Mouse (Mus musculus): Measurements from ENCODE around the gene Rnaset2b. TPM values are rescaled to one million over a fixed set of nuclear protein-coding genes. Genes with fewer than 3 reads are reported as not detected.
"Not testable (repeated sequence)": the region's sequence is repeated elsewhere in the genome, so short reads cannot be mapped to it uniquely, and the experiment has no call there.

Rnaset2b gene
- polyA plus RNA-seq (2015; fragmentation: Nextera tagmentation; extraction: Ambion mirVana), result 426 and 446 TPM in 2 replicates

DNA sequence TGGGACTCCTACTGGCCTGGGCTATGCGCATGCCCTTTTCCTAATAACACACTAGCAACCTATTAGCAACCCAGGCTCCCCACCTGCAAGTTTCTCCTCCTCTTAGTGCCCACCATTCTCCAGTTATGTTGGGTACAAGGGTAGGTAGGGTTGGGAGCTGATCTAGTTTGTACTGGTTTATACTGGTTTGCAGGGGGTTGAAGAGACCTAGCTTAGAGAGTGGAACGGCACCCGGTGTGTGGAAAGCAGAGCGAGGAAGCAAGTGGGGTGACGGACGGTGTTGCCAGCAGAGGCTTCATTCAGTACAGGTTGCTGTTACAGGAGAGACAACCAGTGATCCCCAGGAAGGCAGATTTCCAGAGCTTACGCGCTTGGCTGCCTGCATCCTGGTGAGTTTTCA lies at the start of gene Rnaset2b:
Gene Rnaset2b, plus strand, starts transcription at position 301 of the 400 bp plus-strand sequence.
- not testable (repeated sequence) for H3K27me3 ChIP-seq (replicated peaks; ENCODE audit: insufficient read depth, low read length); H3K4me1 ChIP-seq (ENCODE audit: insufficient read depth, low read depth, low read length); H3K36me3 ChIP-seq (ENCODE audit: insufficient read depth, low read length); H3K9ac ChIP-seq (replicated peaks; ENCODE audit: low read depth); DNase-seq (ENCODE audit: low spot score); ATAC-seq; H3K4me3 ChIP-seq (ENCODE audit: low read depth, low read length); H3K4me2 ChIP-seq (replicated peaks; ENCODE audit: low read depth, low read length); H3K9me3 ChIP-seq (ENCODE audit: low read length); H3K27ac ChIP-seq (ENCODE audit: low read length)
- WGBS, result no CpG with 5 or more reads among the region's 8 CpGs

DNA sequence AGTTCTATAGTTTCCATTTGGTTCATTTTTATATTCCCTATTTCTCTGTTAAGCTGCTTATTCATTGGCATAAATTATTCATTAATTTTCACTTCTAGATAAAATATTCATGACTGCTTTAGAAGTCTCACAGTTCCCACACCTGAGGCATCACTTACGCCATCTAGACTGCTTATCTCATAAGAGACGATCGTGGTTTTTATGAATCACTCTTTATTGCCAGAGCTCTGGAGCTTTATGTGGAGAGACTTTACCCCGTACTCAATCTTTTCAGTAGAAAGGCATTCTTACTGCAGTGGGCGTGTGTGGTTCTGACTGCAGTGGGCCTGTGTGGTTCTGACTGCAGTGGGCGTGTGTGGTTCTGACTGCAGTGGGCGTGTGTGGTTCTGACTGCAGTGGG lies 38.8 kb upstream of the Rnaset2b start:
- not testable (repeated sequence) for DNase-seq (ENCODE audit: low spot score); H3K4me1 ChIP-seq (ENCODE audit: insufficient read depth, low read depth, low read length); H3K36me3 ChIP-seq (ENCODE audit: insufficient read depth, low read length); H3K9ac ChIP-seq (replicated peaks; ENCODE audit: low read depth); H3K4me2 ChIP-seq (replicated peaks; ENCODE audit: low read depth, low read length); H3K27ac ChIP-seq (ENCODE audit: low read length); H3K27me3 ChIP-seq (replicated peaks; ENCODE audit: insufficient read depth, low read length); ATAC-seq; H3K4me3 ChIP-seq (ENCODE audit: low read depth, low read length); H3K9me3 ChIP-seq (ENCODE audit: low read length)
- 88% methylated on average over 6 of the region's 7 CpGs for WGBS

- not testable (repeated sequence) for H3K27me3 ChIP-seq (replicated peaks; ENCODE audit: insufficient read depth, low read length)
These were observed 27.9 kb upstream of the Rnaset2b start for GRCm38 (mm10) chr17:6942560-6942959.

GRCm38 (mm10) chr17:6947637-6947983 lies 22.8 kb upstream of the Rnaset2b start:
- no CpG with 5 or more reads among the region's 8 CpGs for WGBS
- H3K27ac ChIP-seq (ENCODE audit: low read length); H3K4me3 ChIP-seq (ENCODE audit: low read depth, low read length); DNase-seq (ENCODE audit: low spot score); H3K9me3 ChIP-seq (ENCODE audit: low read length); H3K36me3 ChIP-seq (ENCODE audit: insufficient read depth, low read length); H3K4me1 ChIP-seq (ENCODE audit: insufficient read depth, low read depth, low read length); ATAC-seq; H3K9ac ChIP-seq (replicated peaks; ENCODE audit: low read depth); H3K27me3 ChIP-seq (replicated peaks; ENCODE audit: insufficient read depth, low read length): not testable (repeated sequence)
- peak overlapping the region; percentile 70 for H3K4me2 ChIP-seq (replicated peaks; ENCODE audit: low read depth, low read length)

More at GRCm38 (mm10) chr17:6942560-6942959, 27.9 kb upstream of the Rnaset2b start:
- not testable (repeated sequence) for H3K9me3 ChIP-seq (ENCODE audit: low read length); H3K4me1 ChIP-seq (ENCODE audit: insufficient read depth, low read depth, low read length); H3K9ac ChIP-seq (replicated peaks; ENCODE audit: low read depth); DNase-seq (ENCODE audit: low spot score); H3K4me2 ChIP-seq (replicated peaks; ENCODE audit: low read depth, low read length); H3K4me3 ChIP-seq (ENCODE audit: low read depth, low read length); H3K27ac ChIP-seq (ENCODE audit: low read length); H3K36me3 ChIP-seq (ENCODE audit: insufficient read depth, low read length)
- no CpG with 5 or more reads among the region's 4 CpGs for WGBS
- peak; percentile 23; the same call in 1 of the 2 replicates for ATAC-seq

GRCm38 (mm10) chr17:6947984-6948768 lies 22.3 kb upstream of the Rnaset2b start, which contains the start of gene Rsph3b:
Rsph3b (minus strand) TSS chr17:6948682.
- not testable (repeated sequence) for H3K4me1 ChIP-seq (ENCODE audit: insufficient read depth, low read depth, low read length); H3K36me3 ChIP-seq (ENCODE audit: insufficient read depth, low read length); H3K27me3 ChIP-seq (replicated peaks; ENCODE audit: insufficient read depth, low read length); H3K9me3 ChIP-seq (ENCODE audit: low read length)
- H3K4me3 ChIP-seq (ENCODE audit: low read depth, low read length), result peak within 1 kb of the TSS; percentile 54
- DNase-seq (ENCODE audit: low spot score) (peak; percentile 79), ATAC-seq (peak; percentile 98)
- peak; percentile 36 for TF ChIP-seq CTCF (IDR thresholded peaks at IDR 0.05)
- WGBS, result under 1% methylated on average over 71 of the region's 73 CpGs
- peak within 1 kb of the TSS; percentile 70 for H3K4me2 ChIP-seq (replicated peaks; ENCODE audit: low read depth, low read length)
- H3K9ac ChIP-seq (replicated peaks; ENCODE audit: low read depth), result 0 out of 2 replicates have a peak within 1 kb of the TSS, but pooled peaks have one; percentile 5
- H3K27ac ChIP-seq (ENCODE audit: low read length), result peak within 1 kb of the TSS; percentile 47; the same call in 1 of the 2 replicates

DNA sequence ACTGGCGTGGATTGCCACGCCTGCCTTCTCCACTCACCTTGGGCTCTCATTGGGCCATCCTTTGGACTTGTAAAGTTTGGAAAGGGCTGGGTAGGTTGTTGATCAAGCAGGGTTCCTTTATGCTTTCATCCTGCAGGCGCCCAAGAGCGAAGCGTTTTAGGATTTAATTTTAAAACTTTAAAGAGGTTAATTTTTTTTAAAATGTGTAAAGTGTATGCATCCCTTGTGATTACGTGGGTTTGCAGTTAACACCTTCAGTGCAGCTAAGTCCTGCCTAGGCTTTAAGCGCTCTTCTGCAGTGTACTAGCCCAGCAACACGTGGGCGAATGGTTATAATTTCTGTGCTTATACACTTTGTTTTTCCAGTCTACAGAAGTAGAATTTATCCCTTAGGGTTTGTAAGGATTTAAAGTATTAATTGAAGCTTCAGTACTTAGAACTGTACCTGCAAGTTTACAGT lies 21.6 kb upstream of the Rnaset2b start:
- not testable (repeated sequence) for H3K27me3 ChIP-seq (replicated peaks; ENCODE audit: insufficient read depth, low read length); DNase-seq (ENCODE audit: low spot score); H3K4me1 ChIP-seq (ENCODE audit: insufficient read depth, low read depth, low read length); H3K9me3 ChIP-seq (ENCODE audit: low read length); H3K36me3 ChIP-seq (ENCODE audit: insufficient read depth, low read length); H3K9ac ChIP-seq (replicated peaks; ENCODE audit: low read depth)
- Histone ChIP-seq H3K4me2 (replicated peaks; ENCODE audit: low read depth, low read length) (peak overlapping the region; percentile 70), H3K4me3 (ENCODE audit: low read depth, low read length) (peak overlapping the region; percentile 54), H3K27ac (ENCODE audit: low read length) (peak overlapping the region; percentile 47; the same call in 1 of the 2 replicates)
- peak; percentile 15; the same call in 1 of the 2 replicates for ATAC-seq
- 8% methylated on average over 9 of the region's 9 CpGs for WGBS

DNA sequence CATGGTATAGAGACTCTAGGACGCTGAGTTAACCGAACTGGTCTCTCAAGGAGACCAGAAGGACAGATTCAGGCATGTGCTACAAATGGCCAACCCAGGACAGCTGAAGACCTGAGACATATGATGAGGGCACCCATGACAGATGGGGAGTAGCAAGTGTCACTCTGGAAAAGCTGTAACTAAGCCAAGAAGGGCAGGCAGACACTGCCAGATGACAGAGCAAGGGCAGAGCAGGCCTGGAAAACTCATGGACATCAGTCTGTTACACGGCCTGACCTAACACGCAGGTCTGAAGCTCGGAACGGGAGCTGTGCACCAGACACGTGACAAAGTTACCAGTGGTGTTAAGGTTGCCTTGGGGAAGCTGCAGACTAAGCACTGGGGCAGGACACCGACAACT lies 11.6 kb upstream of the Rnaset2b start:
- H3K9ac ChIP-seq (replicated peaks; ENCODE audit: low read depth); H3K27ac ChIP-seq (ENCODE audit: low read length); H3K4me3 ChIP-seq (ENCODE audit: low read depth, low read length); H3K4me2 ChIP-seq (replicated peaks; ENCODE audit: low read depth, low read length); ATAC-seq; H3K9me3 ChIP-seq (ENCODE audit: low read length); H3K36me3 ChIP-seq (ENCODE audit: insufficient read depth, low read length); H3K27me3 ChIP-seq (replicated peaks; ENCODE audit: insufficient read depth, low read length); DNase-seq (ENCODE audit: low spot score); H3K4me1 ChIP-seq (ENCODE audit: insufficient read depth, low read depth, low read length): not testable (repeated sequence)
- 72% methylated on average over 5 of the region's 8 CpGs for WGBS

- H3K4me1 ChIP-seq (ENCODE audit: insufficient read depth, low read depth, low read length); DNase-seq (ENCODE audit: low spot score); H3K9ac ChIP-seq (replicated peaks; ENCODE audit: low read depth): not testable (repeated sequence)
These were observed 10.7 kb upstream of the Rnaset2b start for GRCm38 (mm10) chr17:6959543-6960259.

DNA sequence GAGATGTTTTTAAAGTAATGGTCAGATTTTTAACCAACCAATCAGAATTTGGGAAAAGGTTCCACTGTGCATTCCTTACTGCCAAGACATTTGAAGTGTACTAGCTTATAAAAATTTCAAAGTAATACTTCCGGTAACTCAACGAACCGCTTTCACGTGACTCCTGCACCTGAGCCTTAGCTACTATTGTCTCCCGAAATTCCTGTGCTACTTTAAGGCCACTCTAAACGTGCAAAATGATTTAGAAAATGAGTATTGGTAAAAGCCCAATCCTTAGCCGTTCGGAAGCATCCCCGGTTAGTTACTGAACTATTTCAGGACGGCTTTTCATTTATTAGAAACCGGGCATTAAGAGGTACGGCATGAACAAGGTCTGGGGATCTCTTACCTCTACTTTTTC lies 10.1 kb upstream of the Rnaset2b start:
- H3K4me1 ChIP-seq (ENCODE audit: insufficient read depth, low read depth, low read length); ATAC-seq; DNase-seq (ENCODE audit: low spot score); H3K36me3 ChIP-seq (ENCODE audit: insufficient read depth, low read length); H3K27me3 ChIP-seq (replicated peaks; ENCODE audit: insufficient read depth, low read length); H3K9ac ChIP-seq (replicated peaks; ENCODE audit: low read depth); H3K27ac ChIP-seq (ENCODE audit: low read length); H3K9me3 ChIP-seq (ENCODE audit: low read length): not testable (repeated sequence)
- Histone ChIP-seq H3K4me2 (replicated peaks; ENCODE audit: low read depth, low read length) (peak overlapping the region; percentile 42), H3K4me3 (ENCODE audit: low read depth, low read length) (peak overlapping the region; percentile 43; the same call in 1 of the 2 replicates)
- WGBS, result under 1% methylated on average over 12 of the region's 12 CpGs

More at GRCm38 (mm10) chr17:6959543-6960259, 10.7 kb upstream of the Rnaset2b start:
- H3K27ac ChIP-seq (ENCODE audit: low read length); H3K4me3 ChIP-seq (ENCODE audit: low read depth, low read length); ATAC-seq; H3K9me3 ChIP-seq (ENCODE audit: low read length); H3K36me3 ChIP-seq (ENCODE audit: insufficient read depth, low read length); H3K4me2 ChIP-seq (replicated peaks; ENCODE audit: low read depth, low read length); H3K27me3 ChIP-seq (replicated peaks; ENCODE audit: insufficient read depth, low read length): not testable (repeated sequence)
- 60% methylated on average over 3 of the region's 6 CpGs for WGBS

Measured in lung, postnatal 0 days (tissue).